Mouse (Mus musculus) lung, embryonic 16.5 days (tissue): ENCODE measurements around the gene Hnrnpul1. TPM values are rescaled to one million over a fixed set of nuclear protein-coding genes. Genes with fewer than 3 reads are reported as not detected.

Source experiments
- ATAC-seq: fragments of 200-750 bp; cut with Nextera tagmentation; 2 replicates; pipeline ENCODE4 v1.8.0; 2017; ENCODE audit warnings: low read depth, mild to moderate bottlenecking, moderate library complexity
- H3K27ac ChIP-seq: fragments of 300-500 bp; sonication (generic); 2 replicates; pipeline ENCODE4 v1.5.1; 2014; ENCODE audit warnings: mild to moderate bottlenecking, control low read depth, low read length
- H3K27me3 ChIP-seq: fragments of 300-500 bp; sonication (generic); 2 replicates; pipeline ENCODE4 v1.6.1; 2014; ENCODE audit warnings: low read depth, low read length, mixed read lengths; ENCODE audit not compliant: control insufficient read depth, insufficient read depth
- H3K36me3 ChIP-seq: fragments of 300-500 bp; sonication (generic); 2 replicates; pipeline ENCODE4 v1.6.1; 2014; ENCODE audit warnings: low read length; ENCODE audit not compliant: control insufficient read depth, insufficient read depth
- H3K4me1 ChIP-seq: fragments of 300-500 bp; sonication (generic); replicated peaks from 2 replicates; pipeline ENCODE4 v1.6.1; 2014; ENCODE audit warnings: low read length, mixed read lengths; ENCODE audit not compliant: control insufficient read depth, insufficient read depth
- H3K4me2 ChIP-seq: fragments of 300-500 bp; sonication (generic); 2 replicates; pipeline ENCODE4 v1.6.1; 2014; ENCODE audit warnings: low read depth, low read length, control low read depth
- H3K4me3 ChIP-seq: fragments of 300-500 bp; sonication (generic); 2 replicates; pipeline ENCODE4 v1.5.1; 2014; ENCODE audit warnings: mild to moderate bottlenecking, low read length, control low read depth
- H3K9ac ChIP-seq: fragments of 300-500 bp; sonication (generic); 2 replicates; pipeline ENCODE4 v1.6.1; 2014; ENCODE audit warnings: low read length, control low read depth
- H3K9me3 ChIP-seq: fragments of 300-500 bp; sonication (generic); 2 replicates; pipeline ENCODE4 v1.6.1; 2016; ENCODE audit warnings: low read length; ENCODE audit not compliant: control insufficient read depth
- WGBS: fragments of 180-500 bp; shearing (Covaris S2); extraction: QIAGEN DNeasy Blood & Tissue Kit; methylation state at CpG from one replicate; pipeline ENCODE4 v1.1.7; 2014; 5-methylcytosine and 5-hydroxymethylcytosine counted together
- polyA plus RNA-seq: library from polyadenylated mRNA; unstranded; fragments of >200 nt; fragmentation: Nextera tagmentation; extraction: Ambion mirVana; gene quantifications from 2 replicates; pipeline ENCODE4 v1.2.1, GENCODE M21; 2015

The Hnrnpul1 gene
- polyA plus RNA-seq, 1 experiment from 2014 or later, result 55.8 TPM

GRCm38 (mm10) chr7:25717478-25717877 is 37.1 kb downstream of the Hnrnpul1 start:
- H3K4me2 ChIP-seq, result no peak overlapping the region
- H3K9ac ChIP-seq, result no peak overlapping the region
- H3K4me3 ChIP-seq, result peak overlapping the region; percentile 63
- WGBS, result 84% methylated on average over 3 of the region's 3 CpGs
- no peaks in the 10 kb centered on the region for H3K9me3 ChIP-seq
- no peaks in the 10 kb centered on the region for H3K27me3 ChIP-seq
- peaks cover 17% of the 10 kb centered on the region for H3K4me1 ChIP-seq
- peaks cover 46% of the 10 kb centered on the region for H3K36me3 ChIP-seq
- no peak for ATAC-seq
- H3K27ac ChIP-seq, result no peak overlapping the region

GRCm38 (mm10) chr7:25715731-25716271 is 38.8 kb downstream of the Hnrnpul1 start:
- peaks cover 17% of the 10 kb centered on the region for H3K4me1 ChIP-seq
- 93% methylated on average over 22 of the region's 22 CpGs for WGBS
- H3K9ac ChIP-seq, result no peak overlapping the region
- H3K27ac ChIP-seq, result no peak overlapping the region
- no peaks in the 10 kb centered on the region for H3K27me3 ChIP-seq
- no peak overlapping the region for H3K4me2 ChIP-seq
- H3K9me3 ChIP-seq, result no peaks in the 10 kb centered on the region
- no peak for ATAC-seq
- no peak overlapping the region for H3K4me3 ChIP-seq
- H3K36me3 ChIP-seq, result peaks cover 35% of the 10 kb centered on the region

- no peak overlapping the region for H3K4me2 ChIP-seq
- peaks cover 20% of the 10 kb centered on the region for H3K4me1 ChIP-seq
- H3K27me3 ChIP-seq, result no peaks in the 10 kb centered on the region
- no peaks in the 10 kb centered on the region for H3K9me3 ChIP-seq
- H3K27ac ChIP-seq, result no peak overlapping the region
- no peak overlapping the region for H3K4me3 ChIP-seq
- peaks cover 33% of the 10 kb centered on the region for H3K36me3 ChIP-seq
- no peak for ATAC-seq
- H3K9ac ChIP-seq, result no peak overlapping the region
- WGBS, result 93% methylated on average over 8 of the region's 8 CpGs
Measured at GRCm38 (mm10) chr7:25714581-25714980, 40.0 kb downstream of the Hnrnpul1 start.

GRCm38 (mm10) chr7:25712801-25713200 is 41.8 kb downstream of the Hnrnpul1 start:
- ATAC-seq, result no peak
- H3K9ac ChIP-seq, result no peak overlapping the region
- H3K36me3 ChIP-seq, result peaks cover 33% of the 10 kb centered on the region
- no peak overlapping the region for H3K27ac ChIP-seq
- 82% methylated on average over 9 of the region's 9 CpGs for WGBS
- no peak overlapping the region for H3K4me2 ChIP-seq
- H3K27me3 ChIP-seq, result no peaks in the 10 kb centered on the region
- H3K4me1 ChIP-seq, result peaks cover 14% of the 10 kb centered on the region
- H3K9me3 ChIP-seq, result no peaks in the 10 kb centered on the region
- H3K4me3 ChIP-seq, result no peak overlapping the region

GRCm38 (mm10) chr7:25711731-25712197 is 42.8 kb downstream of the Hnrnpul1 start:
- no peak overlapping the region for H3K4me3 ChIP-seq
- no peak overlapping the region for H3K4me2 ChIP-seq
- H3K9me3 ChIP-seq, result no peaks in the 10 kb centered on the region
- WGBS, result 39% methylated on average over 7 of the region's 7 CpGs
- no peak for ATAC-seq
- no peak overlapping the region for H3K27ac ChIP-seq
- peaks cover 33% of the 10 kb centered on the region for H3K36me3 ChIP-seq
- H3K9ac ChIP-seq, result no peak overlapping the region
- peaks cover 18% of the 10 kb centered on the region for H3K4me1 ChIP-seq
- H3K27me3 ChIP-seq, result no peaks in the 10 kb centered on the region

GRCm38 (mm10) chr7:25711165-25711564 is 43.4 kb downstream of the Hnrnpul1 start:
- WGBS, result 69% methylated on average over 5 of the region's 5 CpGs
- ATAC-seq, result no peak
- Histone ChIP-seq H3K36me3 (peaks cover 33% of the 10 kb centered on the region), H3K4me1 (peaks cover 24% of the 10 kb centered on the region), H3K4me3 (no peak overlapping the region), H3K4me2 (no peak overlapping the region), H3K9ac (no peak overlapping the region), H3K27me3 (no peaks in the 10 kb centered on the region), H3K27ac (no peak overlapping the region), H3K9me3 (no peaks in the 10 kb centered on the region)

- 13% methylated on average over 7 of the region's 7 CpGs for WGBS
- Histone ChIP-seq H3K4me2 (no peak overlapping the region), H3K4me1 (peaks cover 30% of the 10 kb centered on the region), H3K36me3 (peaks cover 29% of the 10 kb centered on the region), H3K27ac (0 out of 2 replicates have a peak overlapping the region, but pooled peaks have one; percentile 2), H3K9ac (peak overlapping the region; percentile 36), H3K4me3 (no peak overlapping the region), H3K9me3 (no peaks in the 10 kb centered on the region), H3K27me3 (no peaks in the 10 kb centered on the region)
- no peak for ATAC-seq
Measured at GRCm38 (mm10) chr7:25710519-25711130, 43.9 kb downstream of the Hnrnpul1 start.

- Histone ChIP-seq H3K27me3 (no peaks in the 10 kb centered on the region), H3K9me3 (no peaks in the 10 kb centered on the region), H3K9ac (peak overlapping the region; percentile 19; the same call in 1 of the 2 replicates), H3K36me3 (peaks cover 23% of the 10 kb centered on the region), H3K27ac (0 out of 2 replicates have a peak overlapping the region, but pooled peaks have one; percentile 2), H3K4me3 (no peak overlapping the region), H3K4me1 (peaks cover 35% of the 10 kb centered on the region), H3K4me2 (no peak overlapping the region)
- ATAC-seq, result no peak
- 8% methylated on average over 12 of the region's 12 CpGs for WGBS
Measured at GRCm38 (mm10) chr7:25709961-25710360, 44.6 kb downstream of the Hnrnpul1 start.

- Histone ChIP-seq H3K9me3 (no peaks in the 10 kb centered on the region), H3K27me3 (no peaks in the 10 kb centered on the region; the same call in 1 of the 2 replicates), H3K4me3 (no peak overlapping the region), H3K4me1 (peaks cover 43% of the 10 kb centered on the region), H3K27ac (peak overlapping the region; percentile 82), H3K36me3 (peaks cover 2% of the 10 kb centered on the region; the same call in 1 of the 2 replicates), H3K9ac (no peak overlapping the region), H3K4me2 (no peak overlapping the region)
- 36% methylated on average over 15 of the region's 15 CpGs for WGBS
- ATAC-seq, result peak; percentile 78
Measured at GRCm38 (mm10) chr7:25707581-25708292, 46.8 kb downstream of the Hnrnpul1 start.
